In the genomic region with DNA sequence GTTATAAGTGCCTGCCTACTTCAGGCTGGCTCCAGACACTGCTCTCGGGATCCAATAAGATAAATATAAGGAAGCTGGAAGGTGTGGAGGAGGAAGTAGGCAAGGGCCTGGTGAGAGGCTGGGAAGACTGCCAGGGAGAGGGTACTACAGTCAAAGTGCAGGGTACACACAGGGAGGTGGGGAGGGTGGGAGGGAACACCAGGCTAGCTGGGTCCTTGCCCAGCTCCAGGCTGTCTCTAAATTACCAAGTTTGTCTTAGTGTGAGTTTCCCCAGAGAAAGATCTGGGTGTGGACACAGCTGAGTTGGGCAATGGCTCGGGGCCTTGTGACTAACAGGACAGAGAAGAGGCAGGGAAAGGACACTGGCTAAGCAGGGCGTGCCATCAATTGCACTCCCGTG, we compare ENCODE assay signal across 10 mouse cellular contexts. TPM values are rescaled to one million over a fixed set of nuclear protein-coding genes. Genes with fewer than 3 reads are reported as not detected.
DNase-seq lines count a peak whose midpoint lies in the region; ATAC-seq and TF ChIP-seq lines count a peak whose summit lies in the region.
"Had no signal": no experiment of that assay in that cellular context is flagged by ENCODE, and none has a peak within 500 bp of the region (broad histone marks: within the 10 kb centered on the region; RNA-seq: fewer than 3 reads in every experiment).

No protein-coding gene starts in this region.

- no peaks in the 10 kb centered on the region for H3K27me3 ChIP-seq in kidney, adult 2 months (replicated peaks; ENCODE audit: control insufficient read depth, insufficient read depth, low read length)
- H3K27me3 ChIP-seq in midbrain, embryonic 10.5 days (ENCODE audit: low read depth, poor library complexity, severe bottlenecking), result no peaks in the 10 kb centered on the region

- H3K27ac ChIP-seq in gastrocnemius, adult 2 months, result peak overlapping the region; percentile 35; the same call in 1 of the 2 replicates
- H3K27ac ChIP-seq in kidney, adult 2 months (ENCODE audit: insufficient read depth, low read depth, low read length), result no peak overlapping the region
- H3K27ac ChIP-seq in midbrain, embryonic 10.5 days (replicated peaks), result no peak overlapping the region
- H3K27ac ChIP-seq: macrophage had no signal

- TF ChIP-seq CTCF in gastrocnemius, adult 2 months (IDR thresholded peaks at IDR 0.05), result no peak
- TF ChIP-seq CTCF in kidney, adult 2 months (conservative IDR thresholded peaks at IDR 0.05; ENCODE audit: insufficient read depth, insufficient read length, low read depth, low read length), result no peak

- peaks cover 5% of the 10 kb centered on the region for H3K4me1 ChIP-seq in kidney, adult 2 months (ENCODE audit: control insufficient read depth, insufficient read depth, low read length)
- no peaks in the 10 kb centered on the region for H3K4me1 ChIP-seq in midbrain, embryonic 10.5 days

- no peak for TF ChIP-seq POLR2A in kidney, adult 2 months (IDR thresholded peaks at IDR 0.05; ENCODE audit: low read depth, low read length)

- H3K9me3 ChIP-seq in midbrain, embryonic 10.5 days (replicated peaks), result no peaks in the 10 kb centered on the region

- 30% methylated on average over 4 of the region's 4 CpGs for WGBS in kidney, adult 2 months
- WGBS in midbrain, embryonic 10.5 days, result 79% methylated on average over 4 of the region's 4 CpGs

- H3K4me3 ChIP-seq in gastrocnemius, adult 2 months, result no peak overlapping the region
- H3K4me3 ChIP-seq in kidney, adult 2 months (ENCODE audit: insufficient read depth, low read depth, low read length), result no peak overlapping the region
- H3K4me3 ChIP-seq in midbrain, embryonic 10.5 days, result no peak overlapping the region

- intact Hi-C loops in gastrocnemius, adult 2 months (cut with DNase I), result no loop called here

- peak; percentile 73 for DNase-seq in gastrocnemius, adult 2 months
- no peak for DNase-seq in gastrocnemius, postnatal 4 days (ENCODE audit: low spot score in 2 of 2)
- DNase-seq in brain, adult 2 months (ENCODE audit: low read depth, low spot score), result peak; percentile 18
- DNase-seq in kidney, adult 2 months, result peak; percentile 84
- no peak for DNase-seq in midbrain, embryonic 10.5 days (ENCODE audit: low spot score)
- DNase-seq in layer of hippocampus, adult 18-20 months (ENCODE audit: low spot score in 2 of 2), result no peak
- DNase-seq in urinary bladder, postnatal 25 days (ENCODE audit: low spot score), result no peak
- DNase-seq: right cerebral cortex, postnatal 25 days had no signal

- peak; percentile 88 for ATAC-seq in megakaryocyte, adult 5-6 weeks (ENCODE audit: poor library complexity, severe bottlenecking)

- H3K36me3 ChIP-seq in kidney, adult 2 months (ENCODE audit: control insufficient read depth, insufficient read depth, low read length), result no peaks in the 10 kb centered on the region
- no peaks in the 10 kb centered on the region for H3K36me3 ChIP-seq in midbrain, embryonic 10.5 days

RNA-seq across cellular contexts. Expression of a gene that starts 16.2 kb away (rescaled TPM):
- under 1 TPM; 0.20 to 0.31 TPM for total RNA-seq in gastrocnemius, adult 2 months (2021)
- 1 to 10 TPM; 1.2 to 1.3 TPM for total RNA-seq in gastrocnemius, postnatal 4 days (2021)
- polyA plus RNA-seq in kidney, adult 2 months (2012; rRNA removed), result 0.35 and 0.36 TPM in 2 replicates
- total RNA-seq in megakaryocyte, adult 5-6 weeks (2015), result 0.41 TPM in 1 of 2 replicates, not detected in the other
- 0.73 and 0.99 TPM in 2 replicates for total RNA-seq in megakaryocyte, adult 5-6 weeks (2017)
- polyA plus RNA-seq in midbrain, embryonic 10.5 days (2016; fragmentation: Nextera tagmentation; extraction: Ambion mirVana), result 1.7 and 2.2 TPM in 2 replicates
- total RNA-seq in layer of hippocampus, adult 18-20 months (2021), result 1 to 10 TPM; 1.1 to 1.5 TPM

Comparison
In these comparisons a context has a peak if more than half of its experiments do, and no peak if none do; other contexts are left out.
1. DNase-seq: peak in gastrocnemius, adult 2 months (single experiment), brain, adult 2 months (single experiment) and kidney, adult 2 months (single experiment); none in gastrocnemius, postnatal 4 days (0 of 2), midbrain, embryonic 10.5 days (single experiment), layer of hippocampus, adult 18-20 months (0 of 2) and urinary bladder, postnatal 25 days (single experiment).